Mouse (Mus musculus): Measurements from ENCODE around the gene Rtf1. TPM values are rescaled to one million over a fixed set of nuclear protein-coding genes. Genes with fewer than 3 reads are reported as not detected.

The Rtf1 gene
- polyA plus RNA-seq, 1 experiment = 47.3 TPM

DNA sequence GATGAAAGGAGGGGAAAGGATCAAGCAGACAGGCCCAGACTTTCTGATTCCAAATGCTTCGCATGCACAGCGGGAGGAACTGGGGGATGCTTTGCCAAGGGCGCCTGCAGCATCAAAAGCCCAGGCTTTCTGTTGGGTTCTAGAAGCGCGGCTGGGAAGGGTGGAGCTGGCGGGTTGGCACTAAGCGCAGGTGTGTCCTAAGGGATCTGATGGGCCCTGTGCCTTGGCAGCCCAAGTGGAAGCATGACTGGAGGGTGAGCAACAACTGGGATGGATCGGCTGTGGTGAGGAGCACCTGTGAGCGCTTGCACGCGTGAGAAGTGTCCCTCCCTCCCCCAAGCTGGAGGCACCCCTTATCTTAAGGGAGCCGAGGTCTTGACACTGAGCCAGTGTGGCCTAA lies 62.3 kb downstream of the Rtf1 start:
- no peak for DNase-seq (ENCODE audit: low read depth)
- TF ChIP-seq CTCF (IDR thresholded peaks at IDR 0.05; ENCODE audit: borderline replicate concordance, extremely low read depth, insufficient read depth, insufficient read length) (no peak), POLR2A (IDR thresholded peaks at IDR 0.05; ENCODE audit: borderline replicate concordance, extremely low read depth, insufficient read depth, insufficient read length, poor library complexity, severe bottlenecking) (no peak)

DNA sequence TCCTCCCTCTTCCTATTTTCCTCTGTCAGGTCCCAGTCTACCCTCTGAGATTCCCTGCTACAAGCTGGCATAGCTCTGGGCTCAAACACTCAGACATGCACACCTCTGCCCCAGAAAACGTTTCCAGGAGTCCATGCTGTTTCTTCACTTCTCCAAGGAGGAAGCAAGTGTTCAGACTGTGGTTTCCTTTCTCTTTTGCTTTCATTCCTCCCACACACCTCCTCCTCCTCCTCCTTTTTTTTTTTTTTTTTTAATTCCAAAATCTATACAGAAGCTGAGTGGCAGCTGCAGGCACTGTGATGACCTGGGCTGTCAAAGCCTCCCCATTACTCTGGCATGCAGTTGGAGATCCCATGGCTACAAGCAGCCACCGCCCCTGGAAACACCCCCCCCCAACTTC lies 65.7 kb downstream of the Rtf1 start:
- DNase-seq (ENCODE audit: low read depth) = no peak
- TF ChIP-seq POLR2A (IDR thresholded peaks at IDR 0.05; ENCODE audit: borderline replicate concordance, extremely low read depth, insufficient read depth, insufficient read length, poor library complexity, severe bottlenecking) = no peak

DNA sequence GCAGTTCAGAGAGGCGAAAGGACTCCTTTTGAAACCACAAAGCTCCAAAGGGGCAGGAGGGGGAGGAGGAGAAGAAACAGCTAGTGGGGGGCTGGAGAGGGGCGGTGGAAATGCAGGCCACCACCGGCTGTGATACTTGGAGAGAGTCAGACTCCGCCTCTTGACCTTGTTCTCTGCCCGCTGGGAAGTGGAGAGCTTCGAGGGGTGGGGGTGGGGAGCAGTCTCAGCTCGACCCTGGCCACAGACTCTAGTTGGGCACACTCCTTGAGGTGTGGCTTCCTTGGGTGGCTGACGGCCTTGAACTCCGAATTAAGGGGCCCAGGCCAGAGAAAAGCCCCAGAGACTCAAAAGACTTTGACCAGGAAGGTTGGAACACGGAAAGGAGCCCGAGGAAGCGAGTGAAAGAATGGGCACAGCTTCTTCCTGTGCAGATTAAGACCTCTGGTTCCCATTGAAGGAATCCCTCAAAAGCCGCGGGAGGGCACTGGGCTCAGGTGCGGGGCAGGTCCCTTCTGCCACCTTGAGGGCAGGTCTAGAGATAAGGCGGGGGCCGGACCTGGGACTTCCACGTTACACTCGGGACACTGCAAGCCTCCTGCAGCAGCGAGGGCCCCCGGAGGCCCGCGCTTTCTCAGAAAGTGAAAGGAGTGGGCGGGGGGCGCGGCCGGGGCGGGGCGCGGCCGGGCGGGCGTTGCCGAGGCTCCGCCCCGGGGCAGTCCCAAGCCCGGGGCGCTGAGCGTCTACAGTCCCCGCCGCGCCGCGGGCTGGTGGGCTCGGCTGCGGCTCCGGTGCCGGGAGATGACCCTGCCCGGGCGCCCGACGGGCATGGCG lies 66.9 kb downstream of the Rtf1 start, which contains the start of gene Itpka:
Gene Itpka (plus strand): TSS at position 757 of the 831 bp plus-strand sequence.
- peak; percentile 66 for DNase-seq (ENCODE audit: low read depth)
- TF ChIP-seq POLR2A (IDR thresholded peaks at IDR 0.05; ENCODE audit: borderline replicate concordance, extremely low read depth, insufficient read depth, insufficient read length, poor library complexity, severe bottlenecking) (0 out of 2 replicates have a peak, but pooled peaks have one; percentile 25), CTCF (IDR thresholded peaks at IDR 0.05; ENCODE audit: borderline replicate concordance, extremely low read depth, insufficient read depth, insufficient read length) (no peak)

DNA sequence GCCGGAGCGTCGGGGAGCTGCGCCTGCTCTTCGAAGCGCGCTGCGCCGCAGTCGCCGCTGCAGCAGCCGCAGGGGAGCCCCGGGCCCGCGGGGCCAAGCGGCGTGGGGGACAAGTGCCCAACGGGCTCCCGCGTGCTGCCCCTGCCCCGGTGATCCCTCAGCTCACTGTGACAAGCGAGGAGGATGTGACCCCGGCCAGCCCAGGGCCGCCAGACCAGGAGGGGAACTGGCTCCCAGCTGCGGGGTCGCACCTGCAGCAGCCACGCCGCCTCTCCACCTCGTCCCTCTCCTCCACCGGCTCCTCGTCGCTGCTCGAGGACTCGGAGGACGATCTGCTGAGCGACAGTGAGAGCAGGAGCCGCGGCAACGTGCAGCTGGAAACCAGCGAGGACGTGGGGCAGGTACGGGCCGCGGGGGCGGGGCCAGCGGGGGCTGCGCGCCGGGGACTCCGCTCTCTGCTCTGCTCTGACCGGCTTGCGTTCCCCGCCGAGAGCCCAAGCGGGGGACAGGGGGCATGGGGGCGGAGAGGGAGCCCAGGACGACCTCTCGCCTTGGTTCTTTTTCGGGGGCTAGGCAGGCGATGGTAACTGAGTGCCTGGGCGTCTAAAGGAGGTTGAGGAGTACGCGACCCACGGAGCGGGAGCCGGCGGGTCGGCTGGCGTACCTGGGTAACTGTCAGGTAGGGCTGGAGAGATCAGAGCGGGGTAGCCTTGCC lies 67.8 kb downstream of the Rtf1 start:
- TF ChIP-seq POLR2A (IDR thresholded peaks at IDR 0.05; ENCODE audit: borderline replicate concordance, extremely low read depth, insufficient read depth, insufficient read length, poor library complexity, severe bottlenecking) = no peak
- peak; percentile 24 for DNase-seq (ENCODE audit: low read depth)

- no peak for DNase-seq (ENCODE audit: low read depth)
- TF ChIP-seq POLR2A (IDR thresholded peaks at IDR 0.05; ENCODE audit: borderline replicate concordance, extremely low read depth, insufficient read depth, insufficient read length, poor library complexity, severe bottlenecking) = no peak
Observed at GRCm38 (mm10) chr2:119743176-119743807, 68.4 kb downstream of the Rtf1 start.

GRCm38 (mm10) chr2:119743808-119744162 lies 68.9 kb downstream of the Rtf1 start:
- no peak for DNase-seq (ENCODE audit: low read depth)

GRCm38 (mm10) chr2:119744163-119745111 lies 69.6 kb downstream of the Rtf1 start:
- TF ChIP-seq POLR2A (IDR thresholded peaks at IDR 0.05; ENCODE audit: borderline replicate concordance, extremely low read depth, insufficient read depth, insufficient read length, poor library complexity, severe bottlenecking) (no peak), CTCF (IDR thresholded peaks at IDR 0.05; ENCODE audit: borderline replicate concordance, extremely low read depth, insufficient read depth, insufficient read length) (peak; percentile 18; the same call in 1 of the 2 replicates)
- peak; percentile 41 for DNase-seq (ENCODE audit: low read depth)

More at GRCm38 (mm10) chr2:119743808-119744162, 68.9 kb downstream of the Rtf1 start:
- TF ChIP-seq CTCF (IDR thresholded peaks at IDR 0.05; ENCODE audit: borderline replicate concordance, extremely low read depth, insufficient read depth, insufficient read length) (no peak), POLR2A (IDR thresholded peaks at IDR 0.05; ENCODE audit: borderline replicate concordance, extremely low read depth, insufficient read depth, insufficient read length, poor library complexity, severe bottlenecking) (no peak)

DNA sequence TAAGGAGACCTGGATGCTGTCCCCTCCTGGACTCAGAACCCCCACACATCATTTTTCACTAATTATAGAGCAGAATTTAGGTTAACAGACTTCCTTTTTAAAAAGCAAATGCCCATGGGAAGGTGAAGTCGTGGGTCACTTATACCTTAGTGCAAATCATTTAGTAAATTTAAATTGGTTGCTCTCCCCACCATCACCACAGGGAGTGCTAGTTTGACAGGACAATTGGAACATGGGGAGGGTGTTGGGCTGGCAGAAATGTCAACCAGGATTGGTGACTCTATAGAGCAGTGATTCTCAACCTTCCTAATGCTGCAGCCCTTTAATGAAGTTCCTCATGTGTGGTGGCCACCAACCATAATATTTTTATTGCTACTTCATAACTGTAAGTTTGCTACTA lies 70.4 kb downstream of the Rtf1 start:
- peak; percentile 27 for DNase-seq (ENCODE audit: low read depth)
- peak; percentile 41; the same call in 1 of the 2 replicates for TF ChIP-seq CTCF (IDR thresholded peaks at IDR 0.05; ENCODE audit: borderline replicate concordance, extremely low read depth, insufficient read depth, insufficient read length)
- TF ChIP-seq POLR2A (IDR thresholded peaks at IDR 0.05; ENCODE audit: borderline replicate concordance, extremely low read depth, insufficient read depth, insufficient read length, poor library complexity, severe bottlenecking) = no peak

DNA sequence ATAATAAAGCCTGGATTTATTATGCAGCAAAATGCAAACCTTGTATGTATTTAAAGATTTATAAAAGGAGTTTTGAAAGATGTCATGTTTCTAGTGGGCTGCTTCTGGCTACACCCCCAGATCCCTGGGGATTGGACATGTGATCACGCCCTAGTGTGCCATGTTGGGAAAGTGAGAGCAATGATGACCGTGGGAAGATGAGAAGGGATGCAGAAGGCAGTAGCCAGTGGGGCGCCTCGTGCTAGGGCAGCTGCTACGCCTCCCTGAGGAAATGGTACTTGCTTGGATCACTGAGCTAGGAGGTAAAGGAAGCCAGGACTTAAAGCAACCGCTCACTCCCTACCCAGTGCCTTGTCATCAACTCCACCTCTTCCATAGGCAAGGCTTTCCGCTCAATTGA lies 72.7 kb downstream of the Rtf1 start:
- DNase-seq (ENCODE audit: low read depth) = no peak
- no peak for TF ChIP-seq CTCF (IDR thresholded peaks at IDR 0.05; ENCODE audit: borderline replicate concordance, extremely low read depth, insufficient read depth, insufficient read length)
- TF ChIP-seq POLR2A (IDR thresholded peaks at IDR 0.05; ENCODE audit: borderline replicate concordance, extremely low read depth, insufficient read depth, insufficient read length, poor library complexity, severe bottlenecking) = no peak

DNA sequence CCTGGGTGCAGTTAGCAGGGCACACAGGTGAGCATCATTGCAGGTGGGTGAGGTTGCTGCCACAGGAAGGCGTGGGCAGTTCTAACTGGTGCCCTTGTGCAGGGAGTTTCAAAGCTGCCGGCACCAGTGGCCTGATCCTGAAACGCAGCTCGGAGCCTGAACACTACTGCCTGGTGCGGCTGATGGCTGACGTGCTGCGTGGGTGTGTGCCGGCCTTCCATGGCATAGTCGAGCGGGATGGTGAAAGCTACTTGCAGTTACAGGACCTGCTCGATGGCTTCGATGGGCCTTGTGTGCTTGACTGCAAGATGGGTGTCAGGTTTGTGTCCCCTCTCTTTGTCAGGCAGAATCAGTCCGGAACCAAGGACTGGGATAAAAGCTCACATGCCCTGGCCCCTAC lies 74.4 kb downstream of the Rtf1 start:
- TF ChIP-seq POLR2A (IDR thresholded peaks at IDR 0.05; ENCODE audit: borderline replicate concordance, extremely low read depth, insufficient read depth, insufficient read length, poor library complexity, severe bottlenecking) (no peak), CTCF (IDR thresholded peaks at IDR 0.05; ENCODE audit: borderline replicate concordance, extremely low read depth, insufficient read depth, insufficient read length) (no peak)
- DNase-seq (ENCODE audit: low read depth) = no peak
